Mouse (Mus musculus) urinary bladder, postnatal 4 days (tissue): ENCODE data around the gene Syt8.

ENCODE experiments used
- DNase-seq, 2 experiments: peaks; one replicate each; pipeline ENCODE4 v3.0.0; 2021 to 2022; ENCODE audit warnings: low spot score in 2 of 2

Syt8 gene

GRCm38 (mm10) chr7:142408686-142409085 lies 26.0 kb upstream of the Syt8 start:
- DNase-seq, result no peak

- no peak for DNase-seq
Observed at GRCm38 (mm10) chr7:142409603-142410002, 25.0 kb upstream of the Syt8 start.

- DNase-seq, result no peak
Observed at GRCm38 (mm10) chr7:142413285-142413684, 21.4 kb upstream of the Syt8 start.

GRCm38 (mm10) chr7:142415314-142415713 lies 19.3 kb upstream of the Syt8 start:
- DNase-seq, result no peak

GRCm38 (mm10) chr7:142416225-142416624 lies 18.4 kb upstream of the Syt8 start:
- DNase-seq, result no peak

- no peak for DNase-seq
Observed at GRCm38 (mm10) chr7:142418027-142418426, 16.6 kb upstream of the Syt8 start.

GRCm38 (mm10) chr7:142418679-142419078 lies 16.0 kb upstream of the Syt8 start:
- DNase-seq, result no peak

- DNase-seq, result no peak
Observed at GRCm38 (mm10) chr7:142419887-142420286, 14.8 kb upstream of the Syt8 start.

GRCm38 (mm10) chr7:142421826-142422225 lies 12.8 kb upstream of the Syt8 start:
- DNase-seq, result no peak

- DNase-seq, result no peak
Observed at GRCm38 (mm10) chr7:142425641-142426213, 8.9 kb upstream of the Syt8 start.

GRCm38 (mm10) chr7:142428213-142428612 lies 6.4 kb upstream of the Syt8 start:
- no peak for DNase-seq

- DNase-seq, result no peak
Observed at GRCm38 (mm10) chr7:142430160-142430678, 4.4 kb upstream of the Syt8 start.

- DNase-seq, result no peak
Observed at GRCm38 (mm10) chr7:142431106-142431505, 3.5 kb upstream of the Syt8 start.

GRCm38 (mm10) chr7:142433623-142434022 lies 1.0 kb upstream of the Syt8 start:
- no peak for DNase-seq

GRCm38 (mm10) chr7:142435524-142435923 lies 874 bp downstream of the Syt8 start:
- DNase-seq, result no peak

- DNase-seq, result peak; percentile 76
Observed at GRCm38 (mm10) chr7:142437324-142437723, 2.7 kb downstream of the Syt8 start.

- DNase-seq, result no peak
Observed at GRCm38 (mm10) chr7:142439966-142440365, 5.3 kb downstream of the Syt8 start.

- peak in 1 of 2 experiments; percentile 69 for DNase-seq
Observed at GRCm38 (mm10) chr7:142440657-142441114, 6.0 kb downstream of the Syt8 start.

GRCm38 (mm10) chr7:142441585-142441984 lies 6.9 kb downstream of the Syt8 start, which contains the start of gene Tnni2:
Gene Tnni2 (plus strand): TSS chr7:142441808.
- no peak for DNase-seq

- no peak for DNase-seq
Observed at GRCm38 (mm10) chr7:142442081-142442907, 7.6 kb downstream of the Syt8 start.

GRCm38 (mm10) chr7:142442908-142443420 lies 8.3 kb downstream of the Syt8 start:
- DNase-seq, result no peak

GRCm38 (mm10) chr7:142443474-142443873 lies 8.8 kb downstream of the Syt8 start:
- no peak for DNase-seq

- no peak for DNase-seq
Observed at GRCm38 (mm10) chr7:142444171-142444570, 9.5 kb downstream of the Syt8 start.
